Mouse (Mus musculus) layer of hippocampus, postnatal 10 days (tissue): Measurements from ENCODE around the gene Slc4a10. TPM values are rescaled to one million over a fixed set of nuclear protein-coding genes. Genes with fewer than 3 reads are reported as not detected.

Source experiments
- DNase-seq, 2 experiments: peaks; one replicate each; pipeline ENCODE4 v3.0.0; 2021; ENCODE audit warnings: low spot score in 2 of 2
- total RNA-seq, 2 experiments: library from RNA; stranded (reverse); gene quantifications; 2 replicates each; pipeline ENCODE4 v1.2.3; 2021

Gene Slc4a10
- total RNA-seq, 2 experiments from 2014 or later = 142 to 144 TPM

GRCm38 (mm10) chr2:62346771-62347170 lies 300.5 kb downstream of the Slc4a10 start:
- no peak for DNase-seq

DNA sequence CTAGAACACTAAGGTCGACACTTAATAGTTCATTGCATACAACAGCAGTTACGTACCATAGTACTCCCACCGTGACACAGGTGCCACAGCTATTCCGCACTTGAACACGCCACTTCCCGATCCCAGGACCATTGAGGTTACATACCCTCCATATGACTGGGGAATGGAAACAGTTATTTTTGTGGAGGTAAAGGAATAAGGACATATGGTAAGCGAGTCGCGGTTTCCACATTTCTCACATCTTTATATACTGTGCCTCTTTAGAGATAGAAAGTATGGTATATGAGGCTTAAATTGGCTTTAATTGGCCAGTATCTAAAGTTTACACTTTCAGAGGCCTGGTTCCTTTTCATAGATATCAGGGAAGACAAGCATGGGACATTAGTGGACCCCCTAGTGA lies 301.5 kb downstream of the Slc4a10 start:
- DNase-seq = no peak

GRCm38 (mm10) chr2:62352035-62352434 lies 305.8 kb downstream of the Slc4a10 start:
- DNase-seq = no peak

DNA sequence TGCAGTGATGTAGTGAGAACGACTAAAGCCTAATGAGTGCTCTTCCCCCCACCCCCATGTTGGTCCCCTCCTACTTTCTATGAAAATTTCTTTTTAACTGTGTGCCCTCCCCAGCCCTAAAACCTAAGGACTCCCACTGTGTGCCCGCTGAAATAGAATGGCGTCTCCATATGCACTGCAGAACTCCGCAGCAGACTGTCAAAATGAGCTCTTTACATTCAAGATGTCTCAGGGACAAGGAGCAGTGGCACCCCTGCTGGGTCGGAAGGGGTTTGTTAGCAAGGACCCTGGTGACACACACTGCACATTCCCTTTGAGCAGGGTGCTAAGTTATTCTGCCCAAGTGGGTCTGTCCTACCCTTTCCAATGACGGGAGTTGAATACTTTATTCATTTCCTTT lies 309.5 kb downstream of the Slc4a10 start:
- DNase-seq = no peak

- no peak for DNase-seq
Measured at GRCm38 (mm10) chr2:62356606-62357005, 310.3 kb downstream of the Slc4a10 start.

DNA sequence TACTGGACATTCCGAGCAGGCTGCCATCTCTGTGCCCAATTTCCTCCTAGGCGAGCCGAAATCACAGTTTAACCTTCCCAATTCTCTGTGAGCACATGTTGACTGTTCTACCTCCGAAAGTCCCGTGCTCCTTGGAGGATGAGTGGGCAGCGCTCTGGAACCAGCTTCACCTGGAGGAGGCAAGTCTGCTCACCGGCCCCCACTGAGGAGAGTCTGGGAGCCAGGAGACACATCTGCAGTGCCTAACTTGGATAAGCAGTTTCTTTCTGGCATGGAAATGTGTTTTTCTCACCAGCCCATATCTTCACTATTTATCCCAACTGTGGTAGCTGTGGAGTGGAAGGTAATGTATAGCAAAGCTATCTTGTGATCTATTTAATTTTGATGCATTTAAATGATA lies 311.0 kb downstream of the Slc4a10 start:
- DNase-seq = no peak

DNA sequence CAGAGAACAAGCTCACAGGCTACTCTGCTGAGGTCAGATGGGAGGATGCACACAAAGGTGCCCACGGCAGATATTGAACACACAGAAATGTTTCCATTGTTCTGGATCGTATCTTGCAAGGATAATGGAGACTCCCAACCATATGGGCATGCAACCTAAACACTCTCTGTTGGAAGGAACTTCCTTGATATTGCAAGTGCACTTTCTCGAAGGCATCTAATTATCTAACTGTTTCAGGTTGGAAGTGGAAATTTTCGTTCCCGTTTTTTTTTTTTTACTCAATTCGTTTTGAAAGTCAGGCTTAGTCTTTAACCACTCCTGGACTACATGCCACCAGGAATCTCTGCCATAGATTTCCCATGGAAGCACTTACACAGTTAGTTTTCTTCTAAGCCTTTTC lies 314.6 kb downstream of the Slc4a10 start:
- DNase-seq = no peak

DNA sequence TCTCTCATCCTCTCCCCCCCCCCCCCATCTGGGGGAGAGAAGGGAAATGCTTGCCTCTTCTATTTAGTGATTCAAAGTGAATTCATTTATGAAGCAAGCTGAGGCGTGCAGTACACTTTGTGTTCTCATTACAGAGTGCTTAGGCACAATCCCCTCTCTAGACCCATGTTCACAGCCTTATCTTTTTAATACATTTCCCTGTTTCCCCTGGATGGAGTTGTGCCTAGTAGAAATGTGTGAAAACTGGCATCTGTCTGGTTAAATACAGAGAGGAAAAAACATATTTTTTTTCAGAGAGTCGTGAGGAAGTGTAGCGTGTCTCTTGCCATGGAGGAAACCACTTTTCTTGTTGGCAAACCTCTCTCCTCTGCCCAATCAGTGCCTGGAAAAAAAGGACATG lies 315.3 kb downstream of the Slc4a10 start:
- DNase-seq = no peak

DNA sequence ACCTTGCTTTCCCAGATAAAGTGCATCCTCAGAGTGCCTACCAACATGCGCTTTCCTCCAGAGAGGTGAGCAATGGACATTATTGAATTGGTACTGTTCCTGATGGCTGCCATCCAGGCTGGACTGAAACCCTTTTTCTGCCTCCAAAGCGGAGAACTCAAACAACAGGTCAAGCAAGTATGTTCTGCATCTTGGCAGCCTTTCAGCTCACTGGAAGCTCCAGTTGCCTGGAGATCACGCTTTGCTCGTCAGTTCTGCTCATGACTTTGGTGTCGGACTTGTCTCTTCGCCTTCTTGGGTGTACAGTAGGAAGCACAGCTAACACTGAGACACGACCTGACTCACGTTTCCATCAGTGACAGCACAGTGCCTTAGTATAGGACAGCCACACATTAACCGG lies 315.9 kb downstream of the Slc4a10 start:
- no peak for DNase-seq

DNA sequence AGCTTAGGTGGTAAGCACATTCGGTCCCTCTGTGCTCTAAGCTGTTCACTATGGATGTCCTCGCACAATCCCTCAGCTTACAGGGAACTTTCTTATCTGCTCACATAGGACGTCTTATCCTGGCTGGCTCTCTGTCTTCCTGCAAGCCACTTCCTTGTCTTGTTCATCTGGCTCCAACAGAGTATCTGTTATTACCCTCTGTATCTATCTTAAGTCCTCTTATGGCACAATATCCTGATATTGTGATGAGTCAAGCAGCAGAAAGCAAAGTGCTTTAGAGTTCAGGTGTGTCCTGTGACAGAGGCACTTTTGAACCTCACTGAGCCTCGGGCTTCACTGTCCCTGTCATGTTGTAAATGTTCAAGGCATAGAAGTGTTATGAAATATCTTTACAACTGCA lies 317.3 kb downstream of the Slc4a10 start:
- DNase-seq = no peak

- DNase-seq = peak in 1 of 2 experiments; percentile 34
Measured at GRCm38 (mm10) chr2:62368349-62369053, 322.2 kb downstream of the Slc4a10 start.

- no peak for DNase-seq
Measured at GRCm38 (mm10) chr2:62370048-62370447, 323.8 kb downstream of the Slc4a10 start.

DNA sequence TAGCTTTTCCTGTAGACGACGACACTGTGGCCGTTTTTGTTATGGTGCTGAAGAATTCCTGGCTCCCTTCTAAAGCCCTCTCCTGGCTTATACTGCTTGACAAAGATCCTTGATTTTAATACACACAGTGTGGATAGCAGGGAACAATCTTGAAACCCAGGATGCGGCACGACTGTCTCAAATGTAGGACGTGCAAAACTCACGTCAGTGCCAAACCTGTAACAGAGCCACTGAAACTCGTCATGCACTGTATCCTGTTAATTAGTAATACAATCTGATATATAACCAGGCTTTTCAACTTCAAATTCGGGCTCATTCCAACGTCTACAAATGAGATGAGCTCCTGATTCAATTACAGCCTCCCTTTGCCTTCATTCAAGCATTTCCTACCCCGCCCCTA lies 327.4 kb downstream of the Slc4a10 start:
- no peak for DNase-seq

Other genes with a start within 250 kb of the Slc4a10 start
- gene Tbr1, start 243.5 kb upstream of the Slc4a10 start, total RNA-seq = 10 to 100 TPM; 45.9 to 47.4 TPM